Mouse (Mus musculus) embryonic facial prominence, embryonic 10.5 days (tissue): ENCODE measurements around the gene Fuca1. TPM values are rescaled to one million over a fixed set of nuclear protein-coding genes. Genes with fewer than 3 reads are reported as not detected.
"Not testable (repeated sequence)": the region's sequence is repeated elsewhere in the genome, so short reads cannot be mapped to it uniquely, and the experiment has no call there.

ENCODE experiments used
- DNase-seq: peaks from one replicate; pipeline ENCODE4 v3.0.0-alpha.2; 2017; ENCODE audit warnings: low spot score
- H3K27ac ChIP-seq: fragments of 300-500 bp; sonication (generic); replicated peaks from 2 replicates; pipeline ENCODE4 v1.5.1; 2016; ENCODE audit warnings: mild to moderate bottlenecking
- H3K27me3 ChIP-seq: fragments of 300-500 bp; sonication (generic); replicated peaks from 2 replicates; pipeline ENCODE4 v1.6.1; 2016; ENCODE audit warnings: low read depth, mild to moderate bottlenecking; ENCODE audit not compliant: poor library complexity, severe bottlenecking
- H3K36me3 ChIP-seq: fragments of 300-500 bp; sonication (generic); replicated peaks from 2 replicates; pipeline ENCODE4 v1.6.1; 2016; ENCODE audit warnings: mild to moderate bottlenecking, moderate library complexity
- H3K4me1 ChIP-seq: fragments of 300-500 bp; sonication (generic); 2 replicates; pipeline ENCODE4 v1.6.1; 2016
- H3K4me3 ChIP-seq: fragments of 300-500 bp; sonication (generic); 2 replicates; pipeline ENCODE4 v1.5.1; 2016; ENCODE audit warnings: mild to moderate bottlenecking, moderate library complexity
- H3K9me3 ChIP-seq: fragments of 300-500 bp; sonication (generic); 2 replicates; pipeline ENCODE4 v1.6.1; 2016; ENCODE audit warnings: mild to moderate bottlenecking
- WGBS: fragments of 180-500 bp; shearing (Covaris S2); methylation state at CpG from one replicate; pipeline ENCODE4 v1.1.7; 2016; 5-methylcytosine and 5-hydroxymethylcytosine counted together
- polyA plus RNA-seq: library from polyadenylated mRNA; unstranded; fragments of >200 nt; fragmentation: Nextera tagmentation; extraction: Ambion mirVana; gene quantifications from 2 replicates; pipeline ENCODE4 v1.2.1, GENCODE M21; 2016

The Fuca1 gene
- polyA plus RNA-seq, 1 experiment from 2014 or later = 46.8 TPM

DNA sequence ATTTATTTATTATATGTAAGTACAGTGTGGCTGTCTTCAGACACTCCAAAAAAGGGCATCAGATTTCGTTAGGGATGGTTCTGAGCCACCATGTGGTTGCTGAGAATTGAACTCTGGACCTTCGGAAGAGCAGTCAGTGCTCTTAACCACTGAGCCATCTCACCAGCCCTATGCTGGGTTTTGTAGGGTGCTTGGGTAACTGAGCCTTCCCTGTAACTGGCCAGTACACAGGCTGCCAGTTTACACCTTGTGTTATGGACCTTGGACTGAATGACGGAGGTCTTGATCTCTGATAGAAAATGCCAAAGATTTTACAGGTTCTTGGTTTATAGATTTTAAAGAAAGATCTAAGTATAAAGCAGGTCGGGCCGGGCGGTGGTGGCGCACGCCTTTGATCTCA is 9.7 kb downstream of the Fuca1 start:
- no peak for DNase-seq
- H3K27me3 ChIP-seq = no peaks in the 10 kb centered on the region
- peaks cover 51% of the 10 kb centered on the region for H3K36me3 ChIP-seq
- H3K4me3 ChIP-seq = no peak overlapping the region
- WGBS = 93% methylated on average over 8 of the region's 8 CpGs
- no peaks in the 10 kb centered on the region for H3K9me3 ChIP-seq
- peaks cover 4% of the 10 kb centered on the region for H3K4me1 ChIP-seq
- H3K27ac ChIP-seq = no peak overlapping the region

DNA sequence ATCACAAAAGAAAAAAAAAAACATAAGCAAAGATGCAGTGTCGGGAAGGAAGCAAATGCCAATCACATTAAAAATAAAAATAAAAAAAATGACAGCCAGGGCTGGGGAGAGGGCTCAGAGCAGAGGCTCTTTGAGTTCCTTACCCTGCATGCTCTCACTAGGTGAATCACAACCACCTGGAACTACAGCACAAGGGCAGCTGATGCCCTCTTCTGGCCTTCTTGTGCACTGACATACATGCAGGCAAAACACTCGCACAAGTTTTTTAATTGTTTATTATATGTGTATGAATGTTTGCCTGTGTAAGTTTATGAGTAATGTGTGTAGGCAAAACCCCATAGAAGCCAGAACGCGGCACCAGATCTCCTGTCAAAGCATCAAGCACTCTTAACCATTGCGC is 11.3 kb downstream of the Fuca1 start:
- peak; percentile 32 for DNase-seq
- Histone ChIP-seq H3K36me3 (peaks cover 38% of the 10 kb centered on the region), H3K9me3 (no peaks in the 10 kb centered on the region), H3K27ac (no peak overlapping the region), H3K27me3 (no peaks in the 10 kb centered on the region), H3K4me3 (no peak overlapping the region), H3K4me1 (peaks cover 7% of the 10 kb centered on the region)
- WGBS = 68% methylated on average over 5 of the region's 5 CpGs

DNA sequence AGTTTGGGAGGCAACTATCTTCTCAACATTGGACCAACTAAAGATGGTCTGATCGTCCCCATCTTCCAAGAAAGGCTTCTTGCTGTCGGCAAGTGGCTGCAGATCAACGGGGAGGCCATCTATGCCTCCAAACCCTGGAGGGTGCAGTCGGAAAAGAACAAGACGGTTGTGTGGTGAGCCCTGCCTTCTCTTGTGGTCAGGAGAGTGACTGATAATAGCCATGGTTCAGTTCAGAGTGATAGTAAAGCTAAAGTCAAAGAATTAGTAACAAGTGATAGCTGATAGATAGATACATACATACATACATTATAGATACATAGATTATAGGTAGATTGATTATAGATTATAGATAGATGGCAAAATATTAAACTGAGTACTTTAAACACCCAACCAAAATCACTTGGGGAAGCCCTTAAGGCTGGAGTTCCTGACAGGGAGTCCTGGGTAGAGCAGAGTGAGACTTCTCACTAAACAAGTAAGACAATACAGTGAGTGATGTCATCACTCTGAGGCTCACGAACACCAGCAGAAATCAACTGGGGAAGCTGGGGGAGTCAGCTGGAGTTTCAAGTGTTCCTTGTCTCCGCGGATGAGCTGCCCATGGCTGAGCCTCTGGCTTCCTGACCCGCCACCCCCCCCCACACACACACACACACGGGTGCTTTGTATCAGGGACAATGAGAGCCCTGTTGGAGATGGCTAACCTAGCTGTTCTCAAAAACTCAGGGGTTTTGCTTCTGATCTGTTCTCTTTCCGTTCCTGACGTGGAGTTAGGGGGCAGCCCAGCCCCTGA is 14.4 kb downstream of the Fuca1 start:
- H3K9me3 ChIP-seq = no peaks in the 10 kb centered on the region
- peak; percentile 40 for DNase-seq
- H3K27me3 ChIP-seq = no peaks in the 10 kb centered on the region
- peak overlapping the region; percentile 41 for H3K27ac ChIP-seq
- 44% methylated on average over 12 of the region's 12 CpGs for WGBS
- H3K36me3 ChIP-seq = peaks cover 56% of the 10 kb centered on the region
- peaks cover 7% of the 10 kb centered on the region for H3K4me1 ChIP-seq
- 0 out of 2 replicates have a peak overlapping the region, but pooled peaks have one; percentile 0 for H3K4me3 ChIP-seq

DNA sequence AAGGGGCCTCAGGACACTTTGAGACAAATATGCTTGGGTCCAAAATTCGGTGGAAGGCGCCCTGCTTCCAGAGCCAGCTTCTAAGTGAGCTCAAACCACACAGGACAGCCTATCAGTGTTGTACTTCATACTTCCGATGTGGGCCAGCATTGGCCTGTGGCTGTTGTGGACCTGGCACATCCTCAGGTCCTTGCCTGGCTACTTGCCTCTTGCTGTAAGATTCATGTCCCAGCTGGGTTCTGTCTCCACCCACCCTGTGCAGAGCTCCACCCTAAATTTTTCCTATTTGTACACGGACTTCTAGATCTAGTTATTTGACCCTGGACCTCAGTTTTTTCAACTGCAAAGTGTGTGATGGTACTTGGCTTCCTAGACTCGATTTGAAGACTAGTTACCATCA is 15.0 kb downstream of the Fuca1 start:
- WGBS = 61% methylated on average over 5 of the region's 5 CpGs
- Histone ChIP-seq H3K27ac (peak overlapping the region; percentile 41), H3K36me3 (peaks cover 58% of the 10 kb centered on the region), H3K4me3 (0 out of 2 replicates have a peak overlapping the region, but pooled peaks have one; percentile 0), H3K9me3 (no peaks in the 10 kb centered on the region), H3K4me1 (peaks cover 7% of the 10 kb centered on the region), H3K27me3 (no peaks in the 10 kb centered on the region)
- DNase-seq = no peak

DNA sequence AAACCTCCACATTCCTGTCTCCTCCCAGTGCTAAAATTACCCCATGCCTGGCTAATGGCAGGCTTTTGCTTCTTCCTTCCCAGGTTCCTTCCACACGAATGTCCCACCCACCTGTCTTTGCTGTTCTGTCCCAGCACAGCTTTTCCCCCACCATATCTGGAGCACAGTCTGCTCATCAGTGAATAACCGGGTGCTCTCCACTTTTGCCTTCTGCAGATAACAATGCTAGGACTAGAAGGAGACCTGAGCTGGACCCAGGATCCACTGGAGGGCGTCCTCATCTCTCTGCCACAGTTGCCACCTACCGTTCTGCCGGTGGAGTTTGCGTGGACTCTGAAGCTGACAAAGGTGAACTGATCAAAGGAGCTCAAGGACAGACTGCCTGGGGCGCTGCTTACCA is 18.3 kb downstream of the Fuca1 start:
- DNase-seq = no peak
- Histone ChIP-seq H3K4me3 (no peak overlapping the region), H3K27me3 (no peaks in the 10 kb centered on the region), H3K4me1 (peaks cover 7% of the 10 kb centered on the region), H3K27ac (no peak overlapping the region), H3K9me3 (no peaks in the 10 kb centered on the region), H3K36me3 (peaks cover 43% of the 10 kb centered on the region)
- 81% methylated on average over 7 of the region's 7 CpGs for WGBS

DNA sequence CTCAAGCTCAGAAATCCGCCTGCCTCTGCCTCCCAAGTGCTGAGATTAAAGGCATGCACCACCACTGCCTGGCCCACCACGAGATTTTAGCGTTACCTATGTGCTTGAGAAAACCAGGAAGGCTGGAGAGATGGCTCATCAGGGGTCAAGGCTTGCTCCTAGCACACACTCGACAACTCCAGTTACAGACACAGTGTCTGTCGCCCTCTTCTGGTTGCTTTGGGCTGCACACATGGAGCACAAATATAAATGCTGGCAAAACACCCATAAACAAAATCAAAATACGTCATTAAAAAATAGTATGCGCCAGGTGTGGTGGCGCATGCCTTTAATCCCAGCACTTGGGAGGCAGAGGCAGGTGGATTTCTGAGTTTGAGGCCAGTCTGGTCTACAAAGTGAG is 20.5 kb downstream of the Fuca1 start:
- H3K9me3 ChIP-seq, DNase-seq, H3K4me1 ChIP-seq, H3K27me3 ChIP-seq, H3K4me3 ChIP-seq, H3K27ac ChIP-seq: not testable (repeated sequence)
- H3K36me3 ChIP-seq = peaks cover 33% of the 10 kb centered on the region
- 82% methylated on average over 8 of the region's 8 CpGs for WGBS

DNA sequence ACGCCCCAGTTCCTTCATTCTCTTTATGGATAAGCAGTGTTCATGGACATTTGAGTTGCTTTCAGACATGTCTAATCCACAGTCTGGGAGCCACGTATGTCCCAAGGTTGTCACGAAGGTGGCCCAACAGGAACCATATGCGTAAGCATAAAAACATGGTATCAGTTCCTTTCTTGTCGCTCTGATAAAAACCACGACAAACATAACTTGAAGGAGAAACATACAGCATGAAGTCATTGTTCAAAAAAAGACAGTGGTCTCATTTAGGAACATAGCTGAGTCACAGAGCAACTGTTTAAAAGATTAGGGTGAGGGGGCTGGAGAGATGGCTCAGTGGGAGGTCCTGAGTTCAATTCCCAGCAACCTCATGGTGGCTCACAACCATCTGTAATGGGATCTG is 21.7 kb downstream of the Fuca1 start:
- no peak overlapping the region for H3K27ac ChIP-seq
- no peak for DNase-seq

DNA sequence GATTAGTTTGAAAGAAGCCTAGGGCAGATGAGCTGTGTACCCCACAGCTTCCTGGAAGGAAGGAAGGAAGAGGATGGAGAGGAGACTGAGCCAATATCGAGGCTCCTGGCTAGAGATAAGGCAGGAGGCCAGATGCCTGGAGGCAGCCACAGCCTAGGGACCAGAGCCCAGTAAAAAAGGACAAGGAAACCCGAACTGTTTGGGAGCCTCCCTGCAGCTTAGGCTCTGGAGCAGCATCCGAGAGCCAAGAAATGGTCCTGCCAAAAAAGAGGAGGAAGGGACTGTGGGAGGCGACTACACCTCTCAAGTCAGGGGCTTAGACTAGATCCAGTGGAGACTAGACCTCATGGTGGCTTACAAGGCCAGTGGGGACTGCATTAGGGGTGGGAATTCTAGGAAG is 22.9 kb downstream of the Fuca1 start:
- Histone ChIP-seq H3K27me3 (no peaks in the 10 kb centered on the region), H3K36me3 (peaks cover 24% of the 10 kb centered on the region), H3K27ac (no peak overlapping the region), H3K4me3 (no peak overlapping the region), H3K9me3 (no peaks in the 10 kb centered on the region), H3K4me1 (peaks cover 19% of the 10 kb centered on the region)
- WGBS = 63% methylated on average over 4 of the region's 4 CpGs
- no peak for DNase-seq

More for the DNA sequence above, 21.7 kb downstream of the Fuca1 start:
- H3K9me3 ChIP-seq = no peaks in the 10 kb centered on the region
- no peak overlapping the region for H3K4me3 ChIP-seq
- H3K4me1 ChIP-seq = peaks cover 14% of the 10 kb centered on the region
- H3K27me3 ChIP-seq = no peaks in the 10 kb centered on the region
- WGBS = 88% methylated on average over 6 of the region's 6 CpGs
- H3K36me3 ChIP-seq = peaks cover 28% of the 10 kb centered on the region

DNA sequence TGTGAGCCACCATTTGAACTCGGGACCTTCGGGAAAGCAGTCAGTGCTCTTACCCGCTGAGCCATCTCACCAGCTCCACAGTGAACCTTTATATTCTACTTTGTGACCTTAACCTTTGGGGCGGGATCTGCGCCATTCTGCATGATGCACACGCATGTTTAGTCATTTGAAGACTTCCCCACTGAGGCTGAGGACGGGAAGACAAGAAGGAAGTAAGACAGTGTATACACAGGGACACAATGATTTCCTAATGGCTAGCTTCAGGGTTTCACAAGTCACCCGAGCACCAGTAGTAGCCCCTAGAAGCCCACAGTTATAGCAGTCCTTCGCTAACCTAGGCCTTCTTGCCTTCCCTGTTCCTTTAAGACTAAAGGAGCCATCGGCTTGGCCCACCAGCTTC is 25.2 kb downstream of the Fuca1 start:
- 77% methylated on average over 10 of the region's 10 CpGs for WGBS
- H3K9me3 ChIP-seq = no peaks in the 10 kb centered on the region
- H3K4me1 ChIP-seq = peaks cover 19% of the 10 kb centered on the region
- H3K27me3 ChIP-seq = no peaks in the 10 kb centered on the region
- peak overlapping the region; percentile 76 for H3K4me3 ChIP-seq
- peaks cover 13% of the 10 kb centered on the region for H3K36me3 ChIP-seq
- DNase-seq = no peak
- peak overlapping the region; percentile 70; the same call in 1 of the 2 replicates for H3K27ac ChIP-seq

DNA sequence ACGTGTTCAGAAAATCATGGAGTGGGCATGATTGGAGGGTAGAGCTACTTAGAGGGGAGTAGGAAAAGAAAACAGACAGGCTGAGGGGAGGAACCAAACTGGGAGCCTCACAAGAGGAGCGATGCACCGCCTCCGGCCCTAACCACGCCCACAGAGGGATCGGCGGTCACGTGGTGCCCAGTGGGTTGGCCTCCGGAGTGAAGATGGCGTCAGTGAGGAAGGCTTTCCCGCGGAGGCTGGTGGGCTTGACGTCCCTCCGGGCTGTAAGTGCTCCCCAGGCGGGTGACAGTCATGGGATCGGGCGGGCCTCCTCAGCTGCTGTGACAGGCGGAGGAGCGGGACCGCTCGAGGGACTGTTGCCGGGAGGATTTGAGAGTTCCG is 25.7 kb downstream of the Fuca1 start, which contains the start of gene Hmgcl:
TSS of gene Hmgcl (plus strand) at position 171 of the 381 bp plus-strand sequence.
- Histone ChIP-seq H3K27ac (peak within 1 kb of the TSS; percentile 70), H3K4me1 (peaks cover 19% of the 10 kb centered on the region), H3K9me3 (0 out of 2 replicates have a peak, but pooled peaks cover under 1% of the 10 kb centered on the region), H3K36me3 (peaks cover 13% of the 10 kb centered on the region), H3K27me3 (no peaks in the 10 kb centered on the region), H3K4me3 (peak within 1 kb of the TSS; percentile 76)
- WGBS = under 1% methylated on average over 23 of the region's 23 CpGs
- DNase-seq = peak; percentile 94

DNA sequence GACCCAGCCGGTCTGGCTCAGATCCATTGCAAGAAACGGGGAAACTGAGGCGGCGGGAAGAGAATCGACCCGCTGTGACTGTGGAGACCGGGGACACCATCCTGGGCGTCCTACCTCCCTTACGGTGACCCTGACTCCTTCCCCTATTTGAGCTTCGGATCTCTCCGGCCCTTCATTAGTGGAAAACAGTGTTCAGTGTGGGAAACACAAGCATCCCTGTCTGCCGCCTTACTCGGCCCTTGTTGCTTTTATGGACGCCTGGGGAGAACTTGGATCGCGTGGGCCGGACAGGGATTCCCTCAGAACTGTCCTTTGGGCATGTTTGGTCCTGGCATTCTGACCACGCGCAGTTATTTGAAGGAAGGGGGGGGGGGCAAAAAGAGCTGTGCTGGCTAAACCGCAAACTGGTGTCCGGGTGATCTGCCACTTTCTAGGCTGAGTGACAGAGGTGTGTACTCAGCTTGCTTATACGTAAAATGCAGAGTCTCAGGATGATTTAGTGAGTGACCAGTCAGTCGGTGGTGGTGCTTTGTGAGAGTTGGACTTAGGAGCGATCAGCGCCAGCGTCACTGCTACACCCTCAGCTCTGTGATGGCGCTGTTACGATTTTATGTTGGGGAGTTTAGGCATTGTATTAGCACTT is 26.2 kb downstream of the Fuca1 start:
- DNase-seq = peak; percentile 30
- no peaks in the 10 kb centered on the region for H3K27me3 ChIP-seq
- peaks cover 6% of the 10 kb centered on the region; the same call in 1 of the 2 replicates for H3K9me3 ChIP-seq
- H3K4me3 ChIP-seq = peak overlapping the region; percentile 76
- 2% methylated on average over 28 of the region's 28 CpGs for WGBS
- H3K27ac ChIP-seq = peak overlapping the region; percentile 70
- H3K4me1 ChIP-seq = peaks cover 19% of the 10 kb centered on the region
- peaks cover 17% of the 10 kb centered on the region for H3K36me3 ChIP-seq

DNA sequence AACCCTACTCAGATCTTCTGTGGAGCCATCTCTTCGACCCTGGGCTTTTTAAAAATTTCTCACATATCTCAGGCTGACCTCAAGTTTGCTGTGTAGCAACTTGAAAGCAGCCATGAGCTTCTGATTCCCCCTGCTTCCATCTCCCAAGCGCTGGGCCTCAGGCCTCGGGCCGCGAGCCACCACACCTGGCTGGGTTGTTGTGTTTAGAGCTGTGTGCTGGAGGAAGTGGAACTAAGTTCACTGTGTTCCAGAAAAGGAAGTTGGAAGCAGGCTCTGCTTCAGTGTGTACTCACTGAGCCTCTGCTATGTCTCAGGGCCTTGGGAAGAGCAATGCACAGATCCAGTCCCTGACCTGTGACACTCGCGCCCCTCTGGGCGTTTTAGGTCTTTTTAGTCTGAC is 27.6 kb downstream of the Fuca1 start:
- H3K9me3 ChIP-seq = peaks cover 6% of the 10 kb centered on the region; the same call in 1 of the 2 replicates
- no peak overlapping the region for H3K27ac ChIP-seq
- 94% methylated on average over 8 of the region's 8 CpGs for WGBS
- H3K36me3 ChIP-seq = peaks cover 31% of the 10 kb centered on the region
- no peak overlapping the region for H3K4me3 ChIP-seq
- no peak for DNase-seq
- peaks cover 19% of the 10 kb centered on the region for H3K4me1 ChIP-seq
- no peaks in the 10 kb centered on the region for H3K27me3 ChIP-seq

DNA sequence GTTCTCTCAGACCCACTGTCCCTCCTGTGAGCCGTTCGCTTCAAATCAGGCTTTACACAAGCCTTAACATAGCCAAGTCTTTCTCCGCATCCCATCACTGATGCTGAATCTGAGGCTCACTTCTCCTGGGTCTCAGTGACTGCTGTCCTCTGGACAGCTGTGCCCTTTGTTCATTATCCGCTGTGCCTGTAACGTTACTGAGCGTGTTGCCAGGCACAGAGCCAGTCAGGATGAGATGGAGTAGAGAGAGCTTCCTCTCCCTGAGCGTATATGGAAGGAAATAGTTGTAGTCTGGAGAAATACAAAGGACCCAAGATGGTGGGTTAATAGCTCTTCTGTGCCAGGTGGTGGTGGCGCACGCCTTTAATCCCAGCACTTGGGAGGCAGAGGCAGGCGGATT is 28.9 kb downstream of the Fuca1 start:
- no peak for DNase-seq
- Histone ChIP-seq H3K36me3 (peaks cover 33% of the 10 kb centered on the region), H3K27me3 (no peaks in the 10 kb centered on the region), H3K9me3 (peaks cover 6% of the 10 kb centered on the region; the same call in 1 of the 2 replicates), H3K4me1 (peaks cover 19% of the 10 kb centered on the region), H3K27ac (no peak overlapping the region), H3K4me3 (no peak overlapping the region)
- 88% methylated on average over 10 of the region's 10 CpGs for WGBS
